Mouse (Mus musculus) lung, postnatal 0 days (tissue): Measurements from ENCODE around the gene Pdxp.

Experiments
- CTCF ChIP-seq: IDR thresholded peaks from 2 replicates; pipeline ENCODE4 v1.5.1; 2016; ENCODE audit warnings: antibody characterized with exemption, mild to moderate bottlenecking
- EP300 ChIP-seq: IDR thresholded peaks from 2 replicates; pipeline ENCODE4 v1.6.1; 2016; ENCODE audit warnings: antibody characterized with exemption, mild to moderate bottlenecking, control low read depth

GRCm38 (mm10) chr15:78889401-78889853 lies 24.3 kb upstream of the Pdxp start:
- TF ChIP-seq CTCF, result no peak
- TF ChIP-seq EP300, result no peak
